Mouse (Mus musculus) limb, embryonic 14.5 days (tissue): ENCODE measurements around the gene Tns3. TPM values are rescaled to one million over a fixed set of nuclear protein-coding genes. Genes with fewer than 3 reads are reported as not detected.

Source experiments
- ATAC-seq: fragments of 200-750 bp; cut with Nextera tagmentation; 2 replicates; pipeline ENCODE4 v1.8.0; 2017; ENCODE audit warnings: low read depth, moderate number of reproducible peaks, moderate TSS enrichment; ENCODE audit not compliant: low FRiP score
- DNase-seq: peaks from one replicate; pipeline ENCODE4 v3.0.0-alpha.2; 2015; ENCODE audit warnings: low spot score
- H3K27ac ChIP-seq: fragments of 300-500 bp; sonication (generic); replicated peaks from 2 replicates; pipeline ENCODE4 v1.5.1; 2014; ENCODE audit warnings: low read depth, mild to moderate bottlenecking, low read length, moderate library complexity, mixed read lengths
- H3K27me3 ChIP-seq: fragments of 300-500 bp; sonication (generic); 2 replicates; pipeline ENCODE4 v1.6.1; 2014; ENCODE audit warnings: low read length, mixed read lengths; ENCODE audit not compliant: control insufficient read depth, insufficient read depth
- H3K36me3 ChIP-seq: fragments of 300-500 bp; sonication (generic); 2 replicates; pipeline ENCODE4 v1.6.1; 2014; ENCODE audit warnings: mild to moderate bottlenecking, low read length, moderate library complexity, mixed read lengths; ENCODE audit not compliant: control insufficient read depth, insufficient read depth
- H3K4me1 ChIP-seq: fragments of 300-500 bp; sonication (generic); 2 replicates; pipeline ENCODE4 v1.6.1; 2014; ENCODE audit warnings: antibody characterized with exemption, low read length, mixed read lengths; ENCODE audit not compliant: control insufficient read depth, insufficient read depth
- H3K4me2 ChIP-seq: fragments of 300-500 bp; sonication (generic); replicated peaks from 2 replicates; pipeline ENCODE4 v1.6.1; 2014; ENCODE audit warnings: low read depth, mild to moderate bottlenecking, low read length, moderate library complexity; ENCODE audit not compliant: severe bottlenecking
- H3K4me3 ChIP-seq: fragments of 300-500 bp; sonication (generic); replicated peaks from 2 replicates; pipeline ENCODE4 v1.5.1; 2014; ENCODE audit warnings: low read length
- H3K9ac ChIP-seq: fragments of 300-500 bp; sonication (generic); 2 replicates; pipeline ENCODE4 v1.6.1; 2014; ENCODE audit warnings: mild to moderate bottlenecking, low read depth, low read length, moderate library complexity; ENCODE audit not compliant: severe bottlenecking
- H3K9me3 ChIP-seq: fragments of 300-500 bp; sonication (generic); 2 replicates; pipeline ENCODE4 v1.6.1; 2016; ENCODE audit warnings: low read length; ENCODE audit not compliant: control insufficient read depth
- POLR2A ChIP-seq: fragments of 200-500 bp; IDR thresholded peaks from 2 replicates; pipeline ENCODE4 v1.8.0; 2012; ENCODE audit warnings: inconsistent platforms, mild to moderate bottlenecking, moderate library complexity, borderline replicate concordance; ENCODE audit not compliant: insufficient read depth, insufficient read length; ENCODE audit errors: extremely low read depth
- WGBS: fragments of 180-500 bp; shearing (Covaris S2); extraction: QIAGEN DNeasy Blood & Tissue Kit; methylation state at CpG from one replicate; pipeline ENCODE4 v1.1.7; 2014; 5-methylcytosine and 5-hydroxymethylcytosine counted together
- polyA plus RNA-seq, 2 experiments: library from polyadenylated mRNA; depleted of rRNA in 1 of 2; stranded (reverse) in 1 of 2; unstranded in 1 of 2; fragments of >200 nt; fragmentation: Nextera tagmentation in 1 of 2; extraction: Ambion mirVana in 1 of 2; gene quantifications; 2 replicates each; pipeline versions ENCODE4 v1.2.1 to v1.2.3; 2012 to 2014

The Tns3 gene
- polyA plus RNA-seq, 2 experiments: 27.4 to 59.1 TPM

DNA sequence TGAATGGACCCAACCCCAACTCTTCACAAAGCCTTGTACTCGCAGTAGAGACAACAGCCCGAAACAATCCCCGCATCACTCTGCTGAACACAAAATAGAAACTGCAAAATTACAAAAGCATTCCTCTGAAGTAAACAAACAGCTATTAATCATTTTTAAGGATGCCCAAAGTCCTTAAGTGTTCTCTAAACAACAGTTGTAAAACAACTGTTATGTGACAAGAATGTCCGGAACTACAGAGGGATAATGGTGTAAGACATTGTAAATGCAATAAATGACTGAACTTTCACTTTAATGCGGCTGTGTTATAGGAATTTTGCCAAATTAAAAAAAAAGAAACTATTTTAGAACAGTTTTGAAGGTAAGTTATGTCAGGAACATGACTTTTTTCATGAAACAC is 190.7 kb downstream of the Tns3 start:
- no peaks in the 10 kb centered on the region for H3K27me3 ChIP-seq
- no peak overlapping the region for H3K4me3 ChIP-seq
- peaks cover 67% of the 10 kb centered on the region for H3K36me3 ChIP-seq
- no peak for DNase-seq
- no peak for TF ChIP-seq POLR2A
- H3K4me2 ChIP-seq: no peak overlapping the region
- H3K9ac ChIP-seq: no peak overlapping the region
- 81% methylated on average over 5 of the region's 5 CpGs for WGBS
- peaks cover 19% of the 10 kb centered on the region for H3K4me1 ChIP-seq
- no peaks in the 10 kb centered on the region for H3K9me3 ChIP-seq
- ATAC-seq: no peak
- no peak overlapping the region for H3K27ac ChIP-seq

DNA sequence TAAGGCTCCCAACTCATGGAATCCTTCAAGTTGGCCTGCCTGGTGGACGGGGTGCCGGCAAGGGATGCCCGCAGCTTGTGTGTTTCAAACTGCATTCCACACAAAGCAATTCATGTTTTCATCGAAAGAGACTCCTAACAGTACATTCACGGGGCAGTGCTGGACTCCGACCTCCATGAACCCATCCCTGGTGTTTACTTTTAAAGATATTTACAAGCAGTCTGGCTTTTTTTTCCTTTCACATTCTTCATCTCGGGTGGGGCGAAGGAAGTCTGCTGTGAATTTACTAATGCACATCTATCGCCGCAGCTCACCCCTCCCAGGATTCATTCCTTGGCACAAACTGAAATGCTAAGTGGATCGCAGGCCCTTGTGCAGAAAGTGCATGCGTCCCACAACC is 191.9 kb downstream of the Tns3 start:
- H3K4me2 ChIP-seq: no peak overlapping the region
- no peak for ATAC-seq
- H3K9ac ChIP-seq: no peak overlapping the region
- no peak overlapping the region for H3K27ac ChIP-seq
- no peak for TF ChIP-seq POLR2A
- no peak overlapping the region for H3K4me3 ChIP-seq
- WGBS: 76% methylated on average over 12 of the region's 12 CpGs
- peaks cover 29% of the 10 kb centered on the region for H3K4me1 ChIP-seq
- no peak for DNase-seq
- no peaks in the 10 kb centered on the region for H3K9me3 ChIP-seq
- H3K27me3 ChIP-seq: no peaks in the 10 kb centered on the region
- peaks cover 55% of the 10 kb centered on the region for H3K36me3 ChIP-seq

DNA sequence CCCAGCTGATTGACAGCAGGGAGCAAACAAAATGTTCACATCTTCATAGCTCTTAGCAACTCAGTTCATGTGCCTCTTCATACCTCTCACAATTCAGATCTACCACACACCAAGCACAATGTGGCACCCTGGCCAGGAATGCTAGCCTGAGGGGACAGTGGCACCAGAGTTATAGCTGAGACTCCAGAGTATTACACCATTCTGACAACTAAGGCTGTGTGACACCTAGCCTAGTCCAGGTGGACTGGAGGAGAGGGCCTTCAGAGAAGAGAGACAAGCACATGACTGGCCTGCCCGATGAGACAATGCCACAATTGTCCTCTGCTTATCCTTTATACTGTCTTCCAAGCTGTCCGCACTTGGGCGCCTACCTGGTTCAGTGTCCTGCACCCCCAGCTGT is 192.8 kb downstream of the Tns3 start:
- Histone ChIP-seq H3K4me2 (no peak overlapping the region), H3K9me3 (no peaks in the 10 kb centered on the region), H3K4me3 (no peak overlapping the region), H3K27ac (no peak overlapping the region), H3K36me3 (peaks cover 46% of the 10 kb centered on the region), H3K4me1 (peaks cover 38% of the 10 kb centered on the region), H3K9ac (no peak overlapping the region), H3K27me3 (no peaks in the 10 kb centered on the region)
- DNase-seq: no peak
- no peak for ATAC-seq
- TF ChIP-seq POLR2A: no peak
- WGBS: 100% methylated on average over 3 of the region's 3 CpGs

DNA sequence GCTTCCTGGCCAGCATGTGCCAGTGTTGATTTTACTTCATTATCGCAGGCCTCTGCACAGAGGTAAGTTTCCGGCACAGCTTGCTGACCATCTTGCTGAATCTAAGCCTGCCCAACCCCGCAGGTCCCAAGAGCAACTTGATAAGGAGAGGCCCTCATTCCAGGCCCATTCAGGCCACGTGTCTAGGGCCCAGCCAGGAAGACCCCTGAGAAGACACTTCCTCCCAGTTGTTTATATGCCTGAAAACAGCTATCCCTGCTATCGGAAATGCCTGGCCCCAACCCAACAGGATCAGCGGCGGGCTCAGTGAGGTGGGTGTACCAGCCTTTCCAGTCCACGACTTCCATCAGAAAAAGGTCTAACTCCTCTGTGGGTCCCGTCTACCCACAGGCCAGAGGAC is 194.8 kb downstream of the Tns3 start:
- no peak for ATAC-seq
- no peak for DNase-seq
- Histone ChIP-seq H3K4me2 (no peak overlapping the region), H3K27ac (peak overlapping the region; percentile 91), H3K36me3 (peaks cover 45% of the 10 kb centered on the region), H3K9ac (no peak overlapping the region), H3K4me1 (peaks cover 42% of the 10 kb centered on the region), H3K27me3 (no peaks in the 10 kb centered on the region), H3K9me3 (no peaks in the 10 kb centered on the region), H3K4me3 (no peak overlapping the region)
- 62% methylated on average over 9 of the region's 9 CpGs for WGBS
- TF ChIP-seq POLR2A: no peak

DNA sequence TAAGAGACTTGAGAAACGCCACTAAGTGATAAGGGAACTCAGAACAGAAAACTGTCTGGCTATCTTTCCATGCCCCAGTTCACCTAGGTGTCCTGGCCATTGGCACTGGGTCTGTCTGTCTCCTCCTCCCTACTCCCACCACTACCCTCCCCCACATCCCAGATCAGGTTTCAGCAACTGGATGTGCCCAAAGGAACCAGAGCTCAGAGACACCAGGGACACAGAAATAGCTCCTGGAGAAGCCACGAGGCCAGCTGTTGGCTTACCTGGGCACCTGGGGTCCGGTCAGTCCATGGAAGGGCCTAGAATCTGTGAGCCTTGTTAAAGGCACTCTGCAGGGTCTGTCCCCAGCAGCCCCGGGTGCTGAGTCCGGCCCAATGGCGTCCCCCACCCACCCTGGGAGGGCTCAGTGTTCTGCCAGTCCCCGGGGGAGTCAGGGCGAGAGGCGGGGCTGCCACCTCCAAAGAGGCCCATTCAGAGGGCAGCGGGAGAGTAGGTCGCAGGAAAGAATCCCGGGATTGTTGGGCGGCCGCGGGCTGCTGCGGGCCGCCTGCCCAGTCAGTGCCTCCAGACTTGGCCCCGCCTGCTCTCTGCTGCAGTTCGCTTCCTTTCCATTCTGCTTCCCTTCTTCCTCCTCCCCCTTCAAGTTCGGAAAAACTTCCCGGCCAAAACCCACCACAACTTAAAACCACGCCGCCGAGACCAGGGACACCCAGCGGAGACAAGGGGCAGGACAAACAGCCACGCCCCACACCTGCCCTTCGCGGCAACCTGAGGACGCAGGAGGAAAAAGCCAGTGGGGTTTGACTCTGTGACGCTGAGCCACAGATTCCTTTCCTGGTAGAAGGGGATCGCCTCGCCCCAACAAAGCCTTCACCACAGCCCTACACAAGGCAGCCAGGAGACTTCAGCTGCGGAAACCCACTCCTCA is 195.9 kb downstream of the Tns3 start:
- H3K27ac ChIP-seq: peak overlapping the region; percentile 91
- H3K4me3 ChIP-seq: peak overlapping the region; percentile 42
- H3K9me3 ChIP-seq: no peaks in the 10 kb centered on the region
- H3K27me3 ChIP-seq: no peaks in the 10 kb centered on the region
- H3K4me1 ChIP-seq: peaks cover 42% of the 10 kb centered on the region
- WGBS: under 1% methylated on average over 27 of the region's 33 CpGs
- DNase-seq (peak; percentile 83), ATAC-seq (peak; percentile 87)
- peak overlapping the region; percentile 68 for H3K9ac ChIP-seq
- H3K36me3 ChIP-seq: peaks cover 45% of the 10 kb centered on the region
- H3K4me2 ChIP-seq: peak overlapping the region; percentile 65
- TF ChIP-seq POLR2A: no peak
